Mouse (Mus musculus) spleen, adult 2 months (tissue): ENCODE data around the gene Nsun5. TPM values are rescaled to one million over a fixed set of nuclear protein-coding genes. Genes with fewer than 3 reads are reported as not detected.

Source experiments
- DNase-seq, 2 experiments: peaks; one replicate each; pipeline versions ENCODE4 v3.0.0 to v3.0.0-alpha.2; 2012 to 2021; ENCODE audit warnings: low spot score in 2 of 2, low read depth in 1 of 2
- H3K27ac ChIP-seq: fragments of 200-500 bp; 2 replicates; pipeline ENCODE4 v1.5.1; 2012; ENCODE audit warnings: low read length, inconsistent platforms; ENCODE audit not compliant: insufficient read depth
- H3K27me3 ChIP-seq: fragments of 200-500 bp; 2 replicates; pipeline ENCODE4 v1.6.1; 2012; ENCODE audit warnings: mild to moderate bottlenecking, moderate library complexity, low read length, inconsistent platforms; ENCODE audit not compliant: control insufficient read depth, insufficient read depth
- H3K36me3 ChIP-seq: fragments of 200-500 bp; 2 replicates; pipeline ENCODE4 v1.6.1; 2012; ENCODE audit warnings: mild to moderate bottlenecking, low read length, inconsistent platforms; ENCODE audit not compliant: control insufficient read depth, insufficient read depth
- H3K4me1 ChIP-seq: fragments of 200-500 bp; 2 replicates; pipeline ENCODE4 v1.6.1; 2011; ENCODE audit warnings: inconsistent platforms; ENCODE audit not compliant: control insufficient read depth, insufficient read depth, insufficient read length
- H3K4me3 ChIP-seq: fragments of 200-500 bp; 2 replicates; pipeline ENCODE4 v1.5.1; 2011; ENCODE audit warnings: mild to moderate bottlenecking, inconsistent platforms; ENCODE audit not compliant: insufficient read depth, insufficient read length; ENCODE audit errors: extremely low read depth
- CTCF ChIP-seq: fragments of 200-500 bp; IDR thresholded peaks from 2 replicates; pipeline ENCODE4 v1.5.1; 2011; ENCODE audit warnings: mild to moderate bottlenecking, inconsistent platforms; ENCODE audit not compliant: insufficient read depth, insufficient read length, insufficient replicate concordance; ENCODE audit errors: extremely low read depth
- POLR2A ChIP-seq: fragments of 200-500 bp; IDR thresholded peaks from 2 replicates; pipeline ENCODE4 v1.6.1; 2011; ENCODE audit warnings: low read depth, low read length, inconsistent platforms
- WGBS: fragments of 180-500 bp; shearing (Covaris S2); methylation state at CpG from one replicate; pipeline ENCODE4 v1.1.7; 2018; 5-methylcytosine and 5-hydroxymethylcytosine counted together
- polyA plus RNA-seq: library from polyadenylated mRNA; depleted of rRNA; stranded (reverse); fragments of >200 nt; gene quantifications from 2 replicates; pipeline ENCODE4 v1.2.3, GENCODE M21; 2012; rRNA removed

Nsun5 gene
- polyA plus RNA-seq = 31.1 and 33.7 TPM in 2 replicates

DNA sequence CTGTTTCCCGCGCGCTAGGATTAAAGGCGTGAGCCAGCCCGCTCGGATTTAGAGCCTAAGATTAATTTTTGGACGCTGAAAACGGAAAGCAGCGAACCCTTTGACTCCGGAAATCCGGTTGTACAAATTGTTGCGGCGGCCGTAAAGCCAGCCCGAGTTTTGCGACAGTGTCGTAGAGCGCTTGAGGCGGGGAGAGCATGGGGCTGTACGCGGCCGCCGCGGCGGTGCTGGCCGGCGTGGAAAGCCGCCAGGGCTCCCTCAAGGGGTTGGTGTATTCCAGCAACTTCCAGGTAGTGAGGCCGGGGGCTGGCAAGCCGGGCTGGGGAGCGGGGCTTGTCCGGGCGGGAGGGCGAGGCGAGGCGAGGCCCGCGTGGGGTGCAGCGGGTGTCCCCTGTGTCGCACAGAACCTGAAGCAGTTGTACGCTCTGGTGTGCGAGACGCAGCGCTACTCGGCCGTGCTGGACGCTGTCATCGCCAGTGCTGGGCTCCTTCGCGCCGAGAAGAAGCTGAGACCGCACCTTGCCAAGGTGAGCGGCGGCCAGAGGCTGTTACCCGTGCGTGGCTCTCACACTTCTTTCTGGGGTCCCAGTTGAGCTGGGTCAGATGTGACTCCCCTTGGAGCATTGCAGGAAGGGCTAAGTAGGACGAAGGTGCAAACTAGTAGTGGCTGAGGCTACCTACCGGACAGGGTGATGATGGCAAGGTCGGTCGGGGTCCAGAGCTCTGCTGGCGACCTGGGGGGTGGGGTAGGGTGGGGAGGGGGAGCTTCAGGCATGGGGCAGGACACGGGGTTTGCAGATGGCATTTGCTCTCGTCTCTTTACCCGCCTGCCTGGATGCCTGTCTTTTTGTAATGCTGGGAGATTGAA lies at the start of gene Nsun5:
TSS of gene Nsun5 (plus strand) at position 167 of the 868 bp plus-strand sequence.
- peak; percentile 88 to 94 for DNase-seq
- under 1% methylated on average over 64 of the region's 64 CpGs for WGBS
- Histone ChIP-seq H3K27me3 (no peaks in the 10 kb centered on the region), H3K4me3 (peak within 1 kb of the TSS; percentile 75), H3K27ac (peak within 1 kb of the TSS; percentile 92), H3K4me1 (peaks cover 5% of the 10 kb centered on the region; the same call in 1 of the 2 replicates), H3K36me3 (peaks cover 11% of the 10 kb centered on the region)
- TF ChIP-seq CTCF (no peak), POLR2A (peak; percentile 26; the same call in 1 of the 2 replicates)

GRCm38 (mm10) chr5:135322197-135322596 lies 47.6 kb upstream of the Nsun5 start:
- Histone ChIP-seq H3K27me3 (no peaks in the 10 kb centered on the region), H3K4me1 (no peaks in the 10 kb centered on the region), H3K36me3 (no peaks in the 10 kb centered on the region), H3K27ac (no peak overlapping the region), H3K4me3 (no peak overlapping the region)
- 84% methylated on average over 1 of the region's 1 CpGs for WGBS
- TF ChIP-seq POLR2A = no peak
- no peak for TF ChIP-seq CTCF
- no peak for DNase-seq

DNA sequence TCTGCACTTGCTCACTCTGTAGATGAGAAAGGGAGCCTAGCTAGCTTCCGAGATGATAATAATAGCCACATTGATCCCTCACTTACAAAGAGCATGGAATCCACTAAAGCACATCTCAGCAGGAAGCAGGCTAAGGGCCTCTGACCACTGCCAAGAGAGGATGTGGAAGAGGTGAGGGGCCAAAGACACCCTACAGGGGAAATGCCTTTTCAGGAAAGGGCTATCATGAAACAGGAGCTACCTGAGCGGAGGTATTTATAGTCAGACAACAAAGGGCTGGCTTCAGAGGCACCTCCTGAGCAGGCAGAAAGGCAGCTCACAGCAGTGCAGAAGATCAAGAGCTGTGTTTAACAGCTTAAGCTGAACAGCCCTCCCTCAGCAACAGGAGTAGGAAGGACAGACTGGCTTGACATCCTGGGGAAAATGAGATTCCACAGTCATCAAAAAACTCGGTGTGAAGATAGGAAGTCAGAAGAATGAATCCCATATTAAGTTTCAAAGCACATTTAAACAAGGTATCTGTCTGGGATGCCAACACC lies 43.6 kb upstream of the Nsun5 start:
- H3K27ac ChIP-seq = no peak overlapping the region
- TF ChIP-seq CTCF = no peak
- TF ChIP-seq POLR2A = no peak
- H3K27me3 ChIP-seq = no peaks in the 10 kb centered on the region
- DNase-seq = no peak
- no peaks in the 10 kb centered on the region for H3K4me1 ChIP-seq
- 59% methylated on average over 3 of the region's 3 CpGs for WGBS
- no peak overlapping the region for H3K4me3 ChIP-seq
- H3K36me3 ChIP-seq = no peaks in the 10 kb centered on the region

- Histone ChIP-seq H3K36me3 (no peaks in the 10 kb centered on the region), H3K27me3 (no peaks in the 10 kb centered on the region), H3K27ac (no peak overlapping the region), H3K4me3 (no peak overlapping the region), H3K4me1 (no peaks in the 10 kb centered on the region)
- no peak for TF ChIP-seq CTCF
- TF ChIP-seq POLR2A = no peak
- 81% methylated on average over 4 of the region's 4 CpGs for WGBS
- DNase-seq = no peak
Measured at GRCm38 (mm10) chr5:135329471-135329870, 40.3 kb upstream of the Nsun5 start.

DNA sequence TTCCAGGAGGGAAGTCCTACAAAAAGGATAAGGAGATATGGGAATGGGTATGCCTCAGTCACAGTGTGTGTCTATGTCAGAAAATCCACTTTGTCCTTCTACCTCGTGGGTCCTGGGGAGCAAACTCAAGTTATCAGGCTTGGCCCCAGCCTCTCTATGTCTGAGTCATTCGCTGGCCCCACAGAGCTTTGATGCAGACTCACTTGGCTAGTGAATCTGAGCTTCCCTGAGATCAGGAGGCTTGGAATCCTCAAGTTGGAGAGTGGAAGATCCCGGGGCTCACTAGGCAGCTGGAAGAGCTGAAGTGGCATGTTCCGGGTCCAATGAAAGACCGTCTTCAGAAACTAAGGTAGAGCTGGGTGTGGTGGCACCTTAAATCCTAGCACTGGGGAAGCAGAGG lies 39.6 kb upstream of the Nsun5 start:
- WGBS = 88% methylated on average over 5 of the region's 5 CpGs
- no peak for TF ChIP-seq CTCF
- TF ChIP-seq POLR2A = no peak
- DNase-seq = no peak
- H3K27ac ChIP-seq = no peak overlapping the region
- H3K4me3 ChIP-seq = no peak overlapping the region
- no peaks in the 10 kb centered on the region for H3K27me3 ChIP-seq
- H3K36me3 ChIP-seq = no peaks in the 10 kb centered on the region
- no peaks in the 10 kb centered on the region for H3K4me1 ChIP-seq

DNA sequence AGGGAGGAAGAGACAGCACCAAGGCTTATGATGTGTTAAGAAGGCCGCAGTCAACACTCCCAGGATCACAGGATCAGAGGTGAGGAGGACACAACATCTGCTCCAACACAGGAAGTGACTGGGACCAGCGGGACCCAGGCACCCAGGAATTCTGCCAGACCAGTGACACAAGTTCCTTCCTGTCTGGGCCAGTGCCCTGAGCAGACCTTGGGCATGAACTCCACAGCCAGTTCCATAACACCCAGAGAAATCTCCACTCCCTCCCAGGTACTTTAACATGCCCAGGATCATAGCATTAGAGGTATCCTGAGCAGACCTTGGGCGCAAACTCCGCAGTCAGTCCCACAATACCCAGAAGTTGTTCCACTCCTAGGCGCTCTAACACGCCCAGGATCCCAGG lies 38.6 kb upstream of the Nsun5 start:
- no peak overlapping the region for H3K27ac ChIP-seq
- H3K36me3 ChIP-seq = no peaks in the 10 kb centered on the region
- DNase-seq = no peak
- H3K4me3 ChIP-seq = no peak overlapping the region
- TF ChIP-seq CTCF (no peak), POLR2A (no peak)
- no peaks in the 10 kb centered on the region for H3K27me3 ChIP-seq
- no peaks in the 10 kb centered on the region for H3K4me1 ChIP-seq
- 82% methylated on average over 6 of the region's 6 CpGs for WGBS

DNA sequence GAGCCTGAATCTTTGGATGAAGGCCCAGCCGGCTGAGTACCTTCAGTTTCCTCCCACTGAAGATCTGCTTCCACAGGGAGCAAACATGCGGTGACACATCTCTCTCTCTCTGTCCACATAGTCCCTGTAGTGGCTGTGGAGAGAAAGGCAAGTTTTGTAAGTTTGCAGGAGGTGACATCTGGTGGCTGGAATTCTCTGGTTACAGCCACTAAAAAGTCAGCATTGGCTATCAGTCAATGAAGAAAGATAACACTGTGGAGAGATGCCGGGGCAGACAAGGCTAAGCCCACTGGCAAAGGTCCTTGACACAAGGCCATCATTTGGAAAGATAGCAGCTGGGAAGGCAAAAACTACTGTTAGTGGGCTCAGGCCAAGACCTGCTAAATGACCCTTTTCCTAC lies 32.2 kb upstream of the Nsun5 start:
- 83% methylated on average over 3 of the region's 3 CpGs for WGBS
- TF ChIP-seq POLR2A = no peak
- TF ChIP-seq CTCF = no peak
- H3K27ac ChIP-seq = no peak overlapping the region

More for the DNA sequence above, 32.2 kb upstream of the Nsun5 start:
- Histone ChIP-seq H3K4me3 (no peak overlapping the region), H3K27me3 (no peaks in the 10 kb centered on the region), H3K4me1 (no peaks in the 10 kb centered on the region), H3K36me3 (no peaks in the 10 kb centered on the region)
- DNase-seq = no peak
